Mouse (Mus musculus): Measurements from ENCODE around the gene Pkn3. TPM values are rescaled to one million over a fixed set of nuclear protein-coding genes. Genes with fewer than 3 reads are reported as not detected.

Pkn3 gene
- 2.3 and 2.7 TPM in 2 replicates for polyA plus RNA-seq (2012; rRNA removed)

GRCm38 (mm10) chr2:30077502-30078348 is at the start of gene Pkn3:
Gene Pkn3, plus strand, starts transcription at chr2:30077684.

GRCm38 (mm10) chr2:30048699-30049388 is 28.6 kb upstream of the Pkn3 start, which contains the start of gene Wdr34:
Gene Wdr34, minus strand, starts transcription at chr2:30048881.

GRCm38 (mm10) chr2:30057223-30057904 is 20.1 kb upstream of the Pkn3 start, which contains the start of gene Set:
Gene Set, plus strand, starts transcription at chr2:30057378.

GRCm38 (mm10) chr2:30093471-30094207 is 16.2 kb downstream of the Pkn3 start, which contains the start of gene Zdhhc12:
Gene Zdhhc12, minus strand, starts transcription at chr2:30093648.

GRCm38 (mm10) chr2:30124472-30125274 is 47.2 kb downstream of the Pkn3 start, which contains the start of gene Zer1:
Gene Zer1, minus strand, starts transcription at chr2:30124585.

GRCm38 (mm10) chr2:30133613-30134377 is 56.3 kb downstream of the Pkn3 start, which contains the start of gene Tbc1d13:
Gene Tbc1d13, plus strand, starts transcription at chr2:30133746.

Other genes with a start within 250 kb of the Pkn3 start
- gene Cercam, start 208.5 kb upstream of the Pkn3 start, polyA plus RNA-seq (2012; rRNA removed) = 7.1 and 9.2 TPM in 2 replicates
- gene Odf2, start 188.5 kb upstream of the Pkn3 start, polyA plus RNA-seq (2012; rRNA removed) = 13.0 and 18.6 TPM in 2 replicates
- 8.3 and 9.8 TPM in 2 replicates for gene Gle1, start 142.3 kb upstream of the Pkn3 start, polyA plus RNA-seq (2012; rRNA removed)
- 34.7 and 35.9 TPM in 2 replicates for gene Sptan1, start 112.1 kb upstream of the Pkn3 start, polyA plus RNA-seq (2012; rRNA removed)
- gene Wdr34, start 28.8 kb upstream of the Pkn3 start, polyA plus RNA-seq (2012; rRNA removed) = 5.3 and 5.4 TPM in 2 replicates
- gene Set, start 20.3 kb upstream of the Pkn3 start, polyA plus RNA-seq (2012; rRNA removed) = 100 and 111 TPM in 2 replicates
- gene Zdhhc12, start 16.0 kb downstream of the Pkn3 start, polyA plus RNA-seq (2012; rRNA removed) = 33.0 and 37.5 TPM in 2 replicates
- 8.0 and 9.3 TPM in 2 replicates for gene Zer1, start 46.9 kb downstream of the Pkn3 start, polyA plus RNA-seq (2012; rRNA removed)
- gene Tbc1d13, start 56.1 kb downstream of the Pkn3 start, polyA plus RNA-seq (2012; rRNA removed) = 12.2 and 12.7 TPM in 2 replicates
- 32.1 and 36.9 TPM in 2 replicates for gene Endog, start 93.8 kb downstream of the Pkn3 start, polyA plus RNA-seq (2012; rRNA removed)
- gene Spout1, start 100.8 kb downstream of the Pkn3 start, polyA plus RNA-seq (2012; rRNA removed) = 14.3 and 15.6 TPM in 2 replicates
- gene Kyat1, start 128.2 kb downstream of the Pkn3 start, polyA plus RNA-seq (2012; rRNA removed) = 57.7 and 63.7 TPM in 2 replicates
- 4.5 and 4.6 TPM in 2 replicates for gene Lrrc8a, start 160.0 kb downstream of the Pkn3 start, polyA plus RNA-seq (2012; rRNA removed)
- 2.3 and 2.4 TPM in 2 replicates for gene Gm28035, start 162.9 kb downstream of the Pkn3 start, polyA plus RNA-seq (2012; rRNA removed)
- 54.6 and 54.7 TPM in 2 replicates for gene Phyhd1, start 188.5 kb downstream of the Pkn3 start, polyA plus RNA-seq (2012; rRNA removed)
- not detected in 2 replicates for gene Gm28038, start 203.4 kb downstream of the Pkn3 start, polyA plus RNA-seq (2012; rRNA removed)
- gene Dolk, start 208.7 kb downstream of the Pkn3 start, polyA plus RNA-seq (2012; rRNA removed) = 6.3 and 6.7 TPM in 2 replicates
- gene Nup188, start 208.7 kb downstream of the Pkn3 start, polyA plus RNA-seq (2012; rRNA removed) = 8.1 and 9.4 TPM in 2 replicates

All from liver, embryonic 18 days (tissue).